ENCODE assay signal across 8 mouse cellular contexts in the genomic region with DNA sequence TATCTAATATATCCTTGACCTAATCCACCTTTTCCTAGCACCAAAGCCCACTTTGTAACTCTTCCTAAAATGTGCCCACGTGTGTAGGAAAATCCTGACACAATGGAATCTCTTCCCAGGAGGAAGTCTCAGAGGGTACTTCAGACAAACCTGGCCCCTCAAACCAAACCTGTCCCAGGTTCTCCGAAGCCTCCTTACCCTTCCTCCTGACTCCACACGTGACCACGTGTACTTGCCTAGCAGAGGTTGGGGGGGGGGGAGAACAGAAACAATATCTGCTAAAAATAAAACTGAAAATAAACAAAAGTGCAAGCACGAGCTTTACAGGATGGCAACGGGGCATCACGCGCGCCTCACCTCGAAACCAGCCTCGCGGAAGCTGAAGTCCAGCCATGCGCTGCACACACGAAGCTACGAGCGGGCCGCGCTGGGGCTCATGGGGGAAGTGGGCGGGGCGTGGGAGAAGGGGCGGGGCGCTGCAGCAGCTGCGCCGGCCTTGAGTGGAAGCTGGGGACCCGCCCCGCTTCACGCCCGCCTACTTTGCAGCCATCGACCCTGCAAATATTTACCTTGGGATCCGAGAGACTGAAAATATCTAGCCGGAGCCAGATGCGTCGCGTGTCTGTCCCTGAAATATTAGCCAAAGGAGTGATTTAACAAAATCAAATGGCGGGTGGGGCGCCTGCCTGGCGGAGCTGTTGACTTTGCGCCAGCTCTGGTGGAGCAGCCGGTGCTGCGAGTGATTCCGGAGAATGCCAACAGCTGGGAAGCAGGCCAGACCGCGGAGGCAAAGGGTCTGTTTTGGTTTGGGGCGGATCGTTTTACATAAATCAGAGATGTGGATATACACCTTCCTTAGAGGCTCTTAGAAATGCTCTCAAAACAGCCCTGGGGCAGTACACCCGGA. TPM values are rescaled to one million over a fixed set of nuclear protein-coding genes. Genes with fewer than 3 reads are reported as not detected.
DNase-seq lines count a peak whose midpoint lies in the region; ATAC-seq and TF ChIP-seq lines count a peak whose summit lies in the region.

No protein-coding gene starts in this region.

- peak overlapping the region; percentile 52 for H3K4me3 ChIP-seq in embryonic facial prominence, embryonic 15.5 days (replicated peaks)
- H3K4me3 ChIP-seq in limb, embryonic 15.5 days = peak overlapping the region; percentile 52
- H3K4me3 ChIP-seq in midbrain, postnatal 0 days (ENCODE audit: low read depth, low read length) = peak overlapping the region; percentile 49

- peak; percentile 84 for ATAC-seq in embryonic facial prominence, embryonic 15.5 days (ENCODE audit: insufficient number of reproducible peaks, low FRiP score, low TSS enrichment, low read depth)
- peak; percentile 85 for ATAC-seq in limb, embryonic 15.5 days (ENCODE audit: insufficient number of reproducible peaks, low FRiP score, low TSS enrichment, low read depth)
- peak; percentile 91 for ATAC-seq in midbrain, postnatal 0 days (ENCODE audit: low FRiP score)

- DNase-seq in B cell, adult 2 months = peak; percentile 90 to 92
- peak; percentile 35 to 36 for DNase-seq in adrenal gland, postnatal 4 days (ENCODE audit: low spot score in 2 of 2)
- DNase-seq in heart, adult 8-10 months (ENCODE audit: low spot score) = peak; percentile 24
- peak; percentile 59 for DNase-seq in kidney, adult 9 months
- peak; percentile 83 for DNase-seq in midbrain, postnatal 0 days (ENCODE audit: low spot score)
- DNase-seq in spleen, postnatal 14 days (ENCODE audit: low spot score in 2 of 2) = peak; percentile 59 to 69

- peaks cover 10% of the 10 kb centered on the region; the same call in 1 of the 2 replicates for H3K4me1 ChIP-seq in embryonic facial prominence, embryonic 15.5 days
- H3K4me1 ChIP-seq in limb, embryonic 15.5 days = peaks cover 8% of the 10 kb centered on the region
- H3K4me1 ChIP-seq in midbrain, postnatal 0 days (ENCODE audit: insufficient read depth, low read length) = no peaks in the 10 kb centered on the region

- H3K27me3 ChIP-seq in embryonic facial prominence, embryonic 15.5 days = peaks cover 6% of the 10 kb centered on the region; the same call in 1 of the 2 replicates
- peaks cover 5% of the 10 kb centered on the region; the same call in 1 of the 2 replicates for H3K27me3 ChIP-seq in limb, embryonic 15.5 days
- H3K27me3 ChIP-seq in midbrain, postnatal 0 days (ENCODE audit: insufficient read depth, low read length) = no peaks in the 10 kb centered on the region

- H3K36me3 ChIP-seq in embryonic facial prominence, embryonic 15.5 days = no peaks in the 10 kb centered on the region
- H3K36me3 ChIP-seq in limb, embryonic 15.5 days = no peaks in the 10 kb centered on the region
- H3K36me3 ChIP-seq in midbrain, postnatal 0 days (ENCODE audit: insufficient read depth, low read length) = no peaks in the 10 kb centered on the region

- TF ChIP-seq CTCF in midbrain, postnatal 0 days (IDR thresholded peaks at IDR 0.05) = no peak

- no peak overlapping the region for H3K9ac ChIP-seq in embryonic facial prominence, embryonic 15.5 days
- H3K9ac ChIP-seq in limb, embryonic 15.5 days = peak overlapping the region; percentile 33; the same call in 1 of the 2 replicates
- H3K9ac ChIP-seq in midbrain, postnatal 0 days (replicated peaks; ENCODE audit: low read length, poor library complexity, severe bottlenecking) = peak overlapping the region; percentile 65

- H3K4me2 ChIP-seq in embryonic facial prominence, embryonic 15.5 days (replicated peaks) = peak overlapping the region; percentile 73
- peak overlapping the region; percentile 75 for H3K4me2 ChIP-seq in limb, embryonic 15.5 days
- peak overlapping the region; percentile 79 for H3K4me2 ChIP-seq in midbrain, postnatal 0 days (ENCODE audit: low read depth, low read length, poor library complexity, severe bottlenecking)

- H3K27ac ChIP-seq in embryonic facial prominence, embryonic 15.5 days (replicated peaks) = peak overlapping the region; percentile 69
- H3K27ac ChIP-seq in limb, embryonic 15.5 days = peak overlapping the region; percentile 39
- H3K27ac ChIP-seq in midbrain, postnatal 0 days (ENCODE audit: low read depth, low read length) = peak overlapping the region; percentile 63

- 11% methylated on average over 46 of the region's 46 CpGs for WGBS in embryonic facial prominence, embryonic 15.5 days
- WGBS in limb, embryonic 15.5 days = 13% methylated on average over 46 of the region's 46 CpGs
- 13% methylated on average over 46 of the region's 46 CpGs for WGBS in midbrain, postnatal 0 days

- H3K9me3 ChIP-seq in embryonic facial prominence, embryonic 15.5 days (replicated peaks) = no peaks in the 10 kb centered on the region
- H3K9me3 ChIP-seq in limb, embryonic 15.5 days = no peaks in the 10 kb centered on the region
- H3K9me3 ChIP-seq in midbrain, postnatal 0 days (ENCODE audit: low read length) = no peaks in the 10 kb centered on the region

RNA-seq across cellular contexts. Expression of a gene that starts 38.0 kb away (rescaled TPM):
- total RNA-seq in adrenal gland, postnatal 4 days (2021) = under 1 TPM; 0.59 to 0.62 TPM
- polyA plus RNA-seq in embryonic facial prominence, embryonic 15.5 days (2015; fragmentation: Nextera tagmentation; extraction: Ambion mirVana) = 1.1 and 1.3 TPM in 2 replicates
- not detected for total RNA-seq in heart, adult 8-10 months (2022)
- polyA plus RNA-seq in limb, embryonic 15.5 days (2015; fragmentation: Nextera tagmentation; extraction: Ambion mirVana) = 0.82 and 0.97 TPM in 2 replicates
- total RNA-seq in midbrain, postnatal 0 days (2014; rRNA removed) = 0.05 TPM in 1 of 2 replicates, not detected in the other
- not detected in 2 replicates for polyA plus RNA-seq in midbrain, postnatal 0 days (2015; fragmentation: Nextera tagmentation; extraction: Ambion mirVana)

Comparison
In these comparisons a context has a peak if more than half of its experiments do, and no peak if none do; other contexts are left out.
1. Peak in every context shown above with its lines: DNase-seq, ATAC-seq, H3K4me3 ChIP-seq and H3K27ac ChIP-seq.
2. DNase-seq: peak in every context shown above with its lines; median percentile 91 in B cell, adult 2 months; 83 in midbrain, postnatal 0 days; 64 in spleen, postnatal 14 days; 59 in kidney, adult 9 months; 36 in adrenal gland, postnatal 4 days; 24 in heart, adult 8-10 months.